Mouse (Mus musculus) erythroblast, embryonic 14.5 days (primary cell): ENCODE measurements around the gene Cs. TPM values are rescaled to one million over a fixed set of nuclear protein-coding genes. Genes with fewer than 3 reads are reported as not detected.

Experiments
- H3K27me3 ChIP-seq: 2 replicates; pipeline ENCODE4 v1.6.1; 2012; ENCODE audit warnings: inconsistent platforms; ENCODE audit not compliant: control insufficient read depth
- H3K36me3 ChIP-seq: 2 replicates; pipeline ENCODE4 v1.6.1; 2012; ENCODE audit warnings: mild to moderate bottlenecking, inconsistent platforms; ENCODE audit not compliant: control insufficient read depth
- H3K4me1 ChIP-seq: 2 replicates; pipeline ENCODE4 v1.6.1; 2012; ENCODE audit warnings: inconsistent platforms; ENCODE audit not compliant: control insufficient read depth
- H3K4me3 ChIP-seq: replicated peaks from 2 replicates; pipeline ENCODE3; 2012; ENCODE audit warnings: moderate library complexity, mild to moderate bottlenecking, inconsistent platforms
- H3K9me3 ChIP-seq: 2 replicates; pipeline ENCODE4 v1.6.1; 2012; ENCODE audit warnings: low read length, inconsistent platforms, mixed read lengths; ENCODE audit not compliant: control insufficient read depth
- GATA1 ChIP-seq: IDR thresholded peaks from 2 replicates; pipeline ENCODE4 v1.6.1; 2012; ENCODE audit warnings: low read length, inconsistent platforms, mixed read lengths
- TAL1 ChIP-seq: IDR thresholded peaks from 3 replicates; pipeline ENCODE4 v1.6.1; 2012; ENCODE audit warnings: low read length, inconsistent platforms, mixed read lengths
- polyA plus RNA-seq: library from polyadenylated mRNA; stranded (reverse); fragments of >175 nt; gene quantifications from 2 replicates; pipeline ENCODE4 v1.2.3, GENCODE M21; 2012

Cs gene
- polyA plus RNA-seq, 1 experiment, result 2.2 TPM

GRCm38 (mm10) chr10:128396017-128396673, 58.6 kb downstream of the Cs start:
- H3K4me1 ChIP-seq, result peaks cover 21% of the 10 kb centered on the region

GRCm38 (mm10) chr10:128396716-128397264, 59.3 kb downstream of the Cs start:
- TF ChIP-seq TAL1 (no peak), GATA1 (no peak)
- Histone ChIP-seq H3K27me3 (no peaks in the 10 kb centered on the region), H3K4me1 (peaks cover 21% of the 10 kb centered on the region), H3K4me3 (no peak overlapping the region), H3K9me3 (no peaks in the 10 kb centered on the region), H3K36me3 (peaks cover 42% of the 10 kb centered on the region)

More at GRCm38 (mm10) chr10:128396017-128396673, 58.6 kb downstream of the Cs start:
- Histone ChIP-seq H3K4me3 (no peak overlapping the region), H3K9me3 (no peaks in the 10 kb centered on the region), H3K36me3 (peaks cover 49% of the 10 kb centered on the region), H3K27me3 (no peaks in the 10 kb centered on the region)
- TF ChIP-seq TAL1 (no peak), GATA1 (no peak)

GRCm38 (mm10) chr10:128397466-128397865, 59.9 kb downstream of the Cs start:
- Histone ChIP-seq H3K4me1 (peaks cover 21% of the 10 kb centered on the region), H3K4me3 (no peak overlapping the region), H3K36me3 (peaks cover 36% of the 10 kb centered on the region), H3K9me3 (no peaks in the 10 kb centered on the region), H3K27me3 (no peaks in the 10 kb centered on the region)
- no peak for TF ChIP-seq GATA1
- no peak for TF ChIP-seq TAL1

GRCm38 (mm10) chr10:128400338-128400737, 62.8 kb downstream of the Cs start:
- H3K4me3 ChIP-seq, result peak overlapping the region; percentile 39

GRCm38 (mm10) chr10:128401056-128401455, 63.5 kb downstream of the Cs start, which contains the start of gene Slc39a5:
Gene Slc39a5, minus strand, starts transcription at chr10:128401229.
- H3K36me3 ChIP-seq, result peaks cover 18% of the 10 kb centered on the region
- H3K4me1 ChIP-seq, result peaks cover 10% of the 10 kb centered on the region
- no peaks in the 10 kb centered on the region for H3K9me3 ChIP-seq
- H3K27me3 ChIP-seq, result no peaks in the 10 kb centered on the region
- TF ChIP-seq TAL1 (no peak), GATA1 (no peak)
- peak within 1 kb of the TSS; percentile 39 for H3K4me3 ChIP-seq

More at GRCm38 (mm10) chr10:128400338-128400737, 62.8 kb downstream of the Cs start:
- peaks cover 18% of the 10 kb centered on the region for H3K36me3 ChIP-seq
- H3K27me3 ChIP-seq, result no peaks in the 10 kb centered on the region
- H3K9me3 ChIP-seq, result no peaks in the 10 kb centered on the region
- no peak for TF ChIP-seq GATA1
- no peak for TF ChIP-seq TAL1
- H3K4me1 ChIP-seq, result peaks cover 18% of the 10 kb centered on the region

- Histone ChIP-seq H3K36me3 (peaks cover 23% of the 10 kb centered on the region), H3K4me3 (no peak overlapping the region), H3K9me3 (no peaks in the 10 kb centered on the region), H3K4me1 (peaks cover 6% of the 10 kb centered on the region; the same call in 1 of the 2 replicates), H3K27me3 (no peaks in the 10 kb centered on the region)
- TF ChIP-seq TAL1 (no peak), GATA1 (no peak)
Measured at GRCm38 (mm10) chr10:128401638-128402037, 64.1 kb downstream of the Cs start.

- H3K4me3 ChIP-seq, result no peak overlapping the region
- TF ChIP-seq TAL1 (no peak), GATA1 (no peak)
- peaks cover 11% of the 10 kb centered on the region for H3K4me1 ChIP-seq
- no peaks in the 10 kb centered on the region for H3K27me3 ChIP-seq
- H3K36me3 ChIP-seq, result peaks cover 29% of the 10 kb centered on the region
- no peaks in the 10 kb centered on the region for H3K9me3 ChIP-seq
Measured at GRCm38 (mm10) chr10:128403931-128404330, 66.4 kb downstream of the Cs start.

- peak overlapping the region; percentile 91 for H3K4me3 ChIP-seq
- H3K36me3 ChIP-seq, result peaks cover 27% of the 10 kb centered on the region
- H3K4me1 ChIP-seq, result peaks cover 52% of the 10 kb centered on the region
- no peaks in the 10 kb centered on the region for H3K27me3 ChIP-seq
- TF ChIP-seq GATA1 (no peak), TAL1 (no peak)
- no peaks in the 10 kb centered on the region for H3K9me3 ChIP-seq
Measured at GRCm38 (mm10) chr10:128408591-128409535, 71.3 kb downstream of the Cs start.
